ENCODE assay signal across 9 mouse cellular contexts in the genomic region with DNA sequence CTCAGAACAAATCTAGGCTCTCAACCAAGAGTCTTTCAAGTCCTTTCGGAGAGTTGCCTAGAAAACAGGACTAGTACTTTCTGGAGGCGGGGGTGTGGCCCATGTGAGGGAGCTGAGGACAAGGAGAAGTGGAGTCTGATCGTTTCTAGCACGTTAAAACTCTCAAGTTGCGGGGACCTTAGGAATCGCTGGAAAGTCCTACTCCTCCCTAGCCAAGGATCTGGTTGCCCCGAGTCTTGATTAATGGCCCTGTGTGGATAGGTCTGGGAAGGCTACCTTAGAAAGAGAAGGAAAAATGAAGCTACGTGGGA. TPM values are rescaled to one million over a fixed set of nuclear protein-coding genes. Genes with fewer than 3 reads are reported as not detected.
A peak's percentile ranks its signal among the peaks of the same experiment; 100 is the strongest.
DNase-seq lines count a peak whose midpoint lies in the region; ATAC-seq lines count a peak whose summit lies in the region.
"Had no signal": no experiment of that assay in that cellular context is flagged by ENCODE, and none has a peak within 500 bp of the region (broad histone marks: within the 10 kb centered on the region; RNA-seq: fewer than 3 reads in every experiment).

No protein-coding gene starts in this region.

- WGBS in heart, embryonic 10.5 days = 4% methylated on average over 8 of the region's 8 CpGs
- 2% methylated on average over 8 of the region's 8 CpGs for WGBS in intestine, embryonic 15.5 days
- WGBS in lung, embryonic 15.5 days = 3% methylated on average over 8 of the region's 8 CpGs

- ATAC-seq in intestine, embryonic 15.5 days = no peak
- ATAC-seq in lung, embryonic 15.5 days (ENCODE audit: borderline replicate concordance, extremely low read depth, low FRiP score, low TSS enrichment) = no peak
- no peak for ATAC-seq in megakaryocyte progenitor cell, adult 5-6 weeks (replicated peaks; ENCODE audit: poor library complexity)

- H3K27me3 ChIP-seq in heart, embryonic 10.5 days (ENCODE audit: insufficient read depth, poor library complexity, severe bottlenecking) = peaks cover 99% of the 10 kb centered on the region
- H3K27me3 ChIP-seq in intestine, embryonic 15.5 days (replicated peaks) = peaks cover 51% of the 10 kb centered on the region
- peaks cover 53% of the 10 kb centered on the region for H3K27me3 ChIP-seq in lung, embryonic 15.5 days

- H3K4me1 ChIP-seq in heart, embryonic 10.5 days = peaks cover 59% of the 10 kb centered on the region
- peaks cover 15% of the 10 kb centered on the region for H3K4me1 ChIP-seq in brown adipose tissue, adult 24 weeks (ENCODE audit: control insufficient read depth, insufficient read depth, insufficient read length, low read length)
- peaks cover 56% of the 10 kb centered on the region for H3K4me1 ChIP-seq in intestine, embryonic 15.5 days (replicated peaks)
- H3K4me1 ChIP-seq in lung, embryonic 15.5 days = peaks cover 74% of the 10 kb centered on the region

- DNase-seq in heart, embryonic 10.5 days (ENCODE audit: low spot score) = no peak
- DNase-seq in heart, postnatal 25 days (ENCODE audit: low spot score) = no peak
- DNase-seq in adrenal gland, postnatal 10 days = no peak
- DNase-seq in spleen, adult 12 weeks (ENCODE audit: low spot score) = no peak

- H3K9ac ChIP-seq in intestine, embryonic 15.5 days = peak overlapping the region; percentile 47
- H3K9ac ChIP-seq in lung, embryonic 15.5 days = peak overlapping the region; percentile 70

- peak overlapping the region; percentile 65 for H3K4me3 ChIP-seq in heart, embryonic 10.5 days
- peak overlapping the region; percentile 65 for H3K4me3 ChIP-seq in brown adipose tissue, adult 24 weeks (ENCODE audit: insufficient read depth, low read depth, low read length)
- H3K4me3 ChIP-seq in intestine, embryonic 15.5 days (replicated peaks) = peak overlapping the region; percentile 64
- H3K4me3 ChIP-seq in lung, embryonic 15.5 days = peak overlapping the region; percentile 65

- no peaks in the 10 kb centered on the region for H3K9me3 ChIP-seq in heart, embryonic 10.5 days
- no peaks in the 10 kb centered on the region for H3K9me3 ChIP-seq in intestine, embryonic 15.5 days
- H3K9me3 ChIP-seq in lung, embryonic 15.5 days = no peaks in the 10 kb centered on the region

- intact Hi-C loops in heart, postnatal 25 days (cut with DNase I) = no loop called here

- H3K36me3 ChIP-seq in heart, embryonic 10.5 days = no peaks in the 10 kb centered on the region
- no peaks in the 10 kb centered on the region for H3K36me3 ChIP-seq in intestine, embryonic 15.5 days
- peaks cover 9% of the 10 kb centered on the region; the same call in 1 of the 2 replicates for H3K36me3 ChIP-seq in lung, embryonic 15.5 days

- peak overlapping the region; percentile 92 for H3K4me2 ChIP-seq in intestine, embryonic 15.5 days (replicated peaks)
- peak overlapping the region; percentile 92 for H3K4me2 ChIP-seq in lung, embryonic 15.5 days

- H3K27ac ChIP-seq in heart, embryonic 10.5 days = no peak overlapping the region
- peak overlapping the region; percentile 65 for H3K27ac ChIP-seq in brown adipose tissue, adult 24 weeks (replicated peaks; ENCODE audit: low read depth, low read length)
- H3K27ac ChIP-seq in intestine, embryonic 15.5 days = peak overlapping the region; percentile 91
- peak overlapping the region; percentile 94 for H3K27ac ChIP-seq in lung, embryonic 15.5 days

RNA-seq across cellular contexts. Expression of gene Ltbp4, which starts 6.0 kb away (rescaled TPM):
- 19.2 and 23.6 TPM in 2 replicates for polyA plus RNA-seq in heart, embryonic 10.5 days (2016; fragmentation: Nextera tagmentation; extraction: Ambion mirVana)
- total RNA-seq in heart, postnatal 25 days (2021) = 100 to 1,000 TPM; 210 to 247 TPM
- 22.8 and 25.9 TPM in 2 replicates for polyA plus RNA-seq in brown adipose tissue, adult 24 weeks (2012; ENCODE audit: insufficient read depth, insufficient read length, missing spikeins)
- polyA plus RNA-seq in intestine, embryonic 15.5 days (2015; fragmentation: Nextera tagmentation; extraction: Ambion mirVana) = 75.9 and 92.8 TPM in 2 replicates
- polyA plus RNA-seq in lung, embryonic 15.5 days (2015; fragmentation: Nextera tagmentation; extraction: Ambion mirVana) = 96.2 and 102 TPM in 2 replicates
- total RNA-seq in megakaryocyte progenitor cell, adult 5-6 weeks (2015) = 0.05 TPM in 1 of 2 replicates, not detected in the other
- not detected in 2 replicates for total RNA-seq in megakaryocyte progenitor cell, adult 5-6 weeks (2017)
- 100 to 1,000 TPM; 107 to 111 TPM for total RNA-seq in adrenal gland, postnatal 10 days (2021)

RNA-seq across cellular contexts. Expression of gene Shkbp1, which starts 24.3 kb away (rescaled TPM):
- 48.3 and 50.4 TPM in 2 replicates for polyA plus RNA-seq in heart, embryonic 10.5 days (2016; fragmentation: Nextera tagmentation; extraction: Ambion mirVana)
- 1 to 10 TPM; 6.4 to 8.2 TPM for total RNA-seq in heart, postnatal 25 days (2021)
- 11.6 TPM in 2 replicates for polyA plus RNA-seq in brown adipose tissue, adult 24 weeks (2012; ENCODE audit: insufficient read depth, insufficient read length, missing spikeins)
- 35.0 and 35.5 TPM in 2 replicates for polyA plus RNA-seq in intestine, embryonic 15.5 days (2015; fragmentation: Nextera tagmentation; extraction: Ambion mirVana)
- 48.3 and 51.4 TPM in 2 replicates for polyA plus RNA-seq in lung, embryonic 15.5 days (2015; fragmentation: Nextera tagmentation; extraction: Ambion mirVana)
- 18.8 and 23.9 TPM in 2 replicates for total RNA-seq in megakaryocyte progenitor cell, adult 5-6 weeks (2015)
- total RNA-seq in megakaryocyte progenitor cell, adult 5-6 weeks (2017) = 10.7 and 11.0 TPM in 2 replicates
- total RNA-seq in adrenal gland, postnatal 10 days (2021) = 10 to 100 TPM; 19.6 to 22.9 TPM

RNA-seq across cellular contexts. Expression of gene Gm20479, which starts 25.7 kb away (rescaled TPM):
- polyA plus RNA-seq in heart, embryonic 10.5 days (2016; fragmentation: Nextera tagmentation; extraction: Ambion mirVana) = 1.3 and 2.1 TPM in 2 replicates
- not detected for total RNA-seq in heart, postnatal 25 days (2021)
- 3.5 TPM in 1 of 2 replicates, not detected in the other for polyA plus RNA-seq in brown adipose tissue, adult 24 weeks (2012; ENCODE audit: insufficient read depth, insufficient read length, missing spikeins)
- polyA plus RNA-seq in intestine, embryonic 15.5 days (2015; fragmentation: Nextera tagmentation; extraction: Ambion mirVana) = 1.8 TPM in 1 of 2 replicates, not detected in the other
- polyA plus RNA-seq in lung, embryonic 15.5 days (2015; fragmentation: Nextera tagmentation; extraction: Ambion mirVana) = 0.79 and 1.3 TPM in 2 replicates
- not detected in 2 replicates for total RNA-seq in megakaryocyte progenitor cell, adult 5-6 weeks (2015)
- total RNA-seq in megakaryocyte progenitor cell, adult 5-6 weeks (2017) = not detected in 2 replicates
- total RNA-seq in adrenal gland, postnatal 10 days (2021) = 1 to 10 TPM in 1 of 2 experiments, not detected in 1; 2.5 TPM
- polyA plus RNA-seq: gonadal fat pad, adult 2 months had no signal
